Mouse (Mus musculus) intestine, embryonic 14.5 days (tissue): Measurements from ENCODE around the gene Cdh4. TPM values are rescaled to one million over a fixed set of nuclear protein-coding genes. Genes with fewer than 3 reads are reported as not detected.
A peak's percentile ranks its signal among the peaks of the same experiment; 100 is the strongest.

Experiments
- ATAC-seq: fragments of 200-750 bp; cut with Nextera tagmentation; replicated peaks from 2 replicates; pipeline ENCODE4 v1.8.0; 2017; ENCODE audit warnings: low read depth, moderate number of reproducible peaks, moderate TSS enrichment, moderate library complexity; ENCODE audit not compliant: low FRiP score, low TSS enrichment
- DNase-seq: peaks from one replicate; pipeline ENCODE4 v3.0.0-alpha.2; 2018; ENCODE audit warnings: low spot score
- H3K27ac ChIP-seq: fragments of 300-500 bp; sonication (generic); 2 replicates; pipeline ENCODE4 v1.5.1; 2014; ENCODE audit warnings: low read depth, mild to moderate bottlenecking, control low read depth
- H3K27me3 ChIP-seq: fragments of 300-500 bp; sonication (generic); replicated peaks from 2 replicates; pipeline ENCODE4 v1.6.1; 2014; ENCODE audit warnings: low read length, control low read depth; ENCODE audit not compliant: control insufficient read depth, insufficient read depth
- H3K36me3 ChIP-seq: fragments of 300-500 bp; sonication (generic); 2 replicates; pipeline ENCODE4 v1.6.1; 2014; ENCODE audit warnings: low read length, control low read depth; ENCODE audit not compliant: control insufficient read depth, insufficient read depth
- H3K4me1 ChIP-seq: fragments of 300-500 bp; sonication (generic); replicated peaks from 2 replicates; pipeline ENCODE4 v1.6.1; 2014; ENCODE audit warnings: low read length, control low read depth, mixed read lengths; ENCODE audit not compliant: control insufficient read depth, insufficient read depth
- H3K4me2 ChIP-seq: fragments of 300-500 bp; sonication (generic); 2 replicates; pipeline ENCODE4 v1.6.1; 2014; ENCODE audit warnings: low read length
- H3K4me3 ChIP-seq: fragments of 300-500 bp; sonication (generic); 2 replicates; pipeline ENCODE4 v1.5.1; 2014; ENCODE audit warnings: low read depth, low read length, control low read depth, mixed read lengths
- H3K9ac ChIP-seq: fragments of 300-500 bp; sonication (generic); 2 replicates; pipeline ENCODE4 v1.6.1; 2014; ENCODE audit warnings: mild to moderate bottlenecking, low read length
- H3K9me3 ChIP-seq: fragments of 300-500 bp; sonication (generic); 2 replicates; pipeline ENCODE4 v1.6.1; 2016; ENCODE audit warnings: low read length, control low read depth; ENCODE audit not compliant: control insufficient read depth
- WGBS: fragments of 180-500 bp; shearing (Covaris S2); extraction: QIAGEN DNeasy Blood & Tissue Kit; methylation state at CpG from one replicate; pipeline ENCODE4 v1.1.7; 2014; 5-methylcytosine and 5-hydroxymethylcytosine counted together
- polyA plus RNA-seq: library from polyadenylated mRNA; unstranded; fragments of >200 nt; fragmentation: Nextera tagmentation; extraction: Ambion mirVana; gene quantifications from 2 replicates; pipeline ENCODE4 v1.2.1, GENCODE M21; 2014

Gene Cdh4
- polyA plus RNA-seq, 1 experiment from 2014 or later: 1.8 TPM

- H3K4me2 ChIP-seq: no peak overlapping the region
- 0 out of 2 replicates have a peak, but pooled peaks cover 3% of the 10 kb centered on the region for H3K4me1 ChIP-seq
- H3K4me3 ChIP-seq: no peak overlapping the region
- 83% methylated on average over 16 of the region's 16 CpGs for WGBS
- H3K36me3 ChIP-seq: no peaks in the 10 kb centered on the region
- no peaks in the 10 kb centered on the region for H3K27me3 ChIP-seq
- H3K9ac ChIP-seq: no peak overlapping the region
- H3K9me3 ChIP-seq: no peaks in the 10 kb centered on the region
- H3K27ac ChIP-seq: no peak overlapping the region
- DNase-seq (no peak), ATAC-seq (no peak)
Measured at GRCm38 (mm10) chr2:179416587-179417227, 25.5 kb upstream of the Cdh4 start.

GRCm38 (mm10) chr2:179425602-179426001, 16.6 kb upstream of the Cdh4 start:
- no peak for DNase-seq
- Histone ChIP-seq H3K4me1 (no peaks in the 10 kb centered on the region), H3K4me2 (no peak overlapping the region), H3K27ac (no peak overlapping the region), H3K27me3 (no peaks in the 10 kb centered on the region), H3K4me3 (no peak overlapping the region), H3K9ac (no peak overlapping the region), H3K36me3 (no peaks in the 10 kb centered on the region), H3K9me3 (no peaks in the 10 kb centered on the region)
- WGBS: 60% methylated on average over 3 of the region's 3 CpGs
- no peak for ATAC-seq

- no peak for ATAC-seq
- no peaks in the 10 kb centered on the region for H3K4me1 ChIP-seq
- whole genome bisulfite sequencing: 81% methylated on average over 3 of the region's 3 CpGs
- no peaks in the 10 kb centered on the region for H3K27me3 ChIP-seq
- H3K9ac ChIP-seq: no peak overlapping the region
- DNase-seq: no peak
- H3K4me2 ChIP-seq: no peak overlapping the region
- no peaks in the 10 kb centered on the region for H3K36me3 ChIP-seq
- no peak overlapping the region for H3K27ac ChIP-seq
- no peaks in the 10 kb centered on the region for H3K9me3 ChIP-seq
- no peak overlapping the region for H3K4me3 ChIP-seq
Measured at GRCm38 (mm10) chr2:179428889-179429288, 13.3 kb upstream of the Cdh4 start.

- no peak for DNase-seq
- no peak for ATAC-seq
- Histone ChIP-seq H3K9ac (no peak overlapping the region), H3K9me3 (no peaks in the 10 kb centered on the region), H3K36me3 (no peaks in the 10 kb centered on the region), H3K27ac (no peak overlapping the region), H3K4me1 (no peaks in the 10 kb centered on the region; the same call in 1 of the 2 replicates), H3K4me2 (no peak overlapping the region), H3K27me3 (peaks cover 29% of the 10 kb centered on the region), H3K4me3 (no peak overlapping the region)
- 30% methylated on average over 9 of the region's 9 CpGs for WGBS
Measured at GRCm38 (mm10) chr2:179440161-179440560, 2.1 kb upstream of the Cdh4 start.

- H3K9me3 ChIP-seq: no peaks in the 10 kb centered on the region
- H3K4me3 ChIP-seq: no peak overlapping the region
- H3K27me3 ChIP-seq: peaks cover 31% of the 10 kb centered on the region
- ATAC-seq (no peak), DNase-seq (no peak)
- 78% methylated on average over 3 of the region's 3 CpGs for WGBS
- no peak overlapping the region for H3K9ac ChIP-seq
- no peak overlapping the region for H3K4me2 ChIP-seq
- no peak overlapping the region for H3K27ac ChIP-seq
- H3K4me1 ChIP-seq: no peaks in the 10 kb centered on the region; the same call in 1 of the 2 replicates
- H3K36me3 ChIP-seq: no peaks in the 10 kb centered on the region
Measured at GRCm38 (mm10) chr2:179441086-179441485, 1.1 kb upstream of the Cdh4 start.

GRCm38 (mm10) chr2:179441717-179442116, 514 bp upstream of the Cdh4 start:
- no peak overlapping the region for H3K9ac ChIP-seq
- no peak overlapping the region for H3K27ac ChIP-seq
- peak overlapping the region; percentile 99 for H3K4me2 ChIP-seq
- DNase-seq: no peak
- H3K27me3 ChIP-seq: peaks cover 31% of the 10 kb centered on the region
- no peaks in the 10 kb centered on the region for H3K9me3 ChIP-seq
- no peaks in the 10 kb centered on the region for H3K36me3 ChIP-seq
- no peaks in the 10 kb centered on the region; the same call in 1 of the 2 replicates for H3K4me1 ChIP-seq
- ATAC-seq: peak; percentile 40
- 27% methylated on average over 8 of the region's 8 CpGs for WGBS
- H3K4me3 ChIP-seq: peak overlapping the region; percentile 53

- Histone ChIP-seq H3K9me3 (no peaks in the 10 kb centered on the region), H3K27ac (no peak overlapping the region), H3K4me1 (no peaks in the 10 kb centered on the region; the same call in 1 of the 2 replicates), H3K4me3 (peak overlapping the region; percentile 53), H3K36me3 (no peaks in the 10 kb centered on the region), H3K27me3 (peaks cover 31% of the 10 kb centered on the region), H3K9ac (peak overlapping the region; percentile 48), H3K4me2 (peak overlapping the region; percentile 99)
- ATAC-seq (peak; percentile 76), DNase-seq (peak; percentile 84)
- WGBS: under 1% methylated on average over 83 of the region's 95 CpGs
Measured at GRCm38 (mm10) chr2:179442541-179443225, 452 bp downstream of the Cdh4 start.

- no peaks in the 10 kb centered on the region for H3K36me3 ChIP-seq
Measured at GRCm38 (mm10) chr2:179443226-179443815, 1.1 kb downstream of the Cdh4 start.

More at GRCm38 (mm10) chr2:179443226-179443815, 1.1 kb downstream of the Cdh4 start:
- Histone ChIP-seq H3K9me3 (no peaks in the 10 kb centered on the region), H3K27me3 (peaks cover 31% of the 10 kb centered on the region), H3K9ac (peak overlapping the region; percentile 48), H3K4me2 (peak overlapping the region; percentile 99), H3K4me3 (peak overlapping the region; percentile 53), H3K27ac (no peak overlapping the region), H3K4me1 (no peaks in the 10 kb centered on the region; the same call in 1 of the 2 replicates)
- DNase-seq (peak; percentile 82), ATAC-seq (peak; percentile 42; the same call in 1 of the 2 replicates)
- WGBS: under 1% methylated on average over 49 of the region's 51 CpGs
